Mouse (Mus musculus): ENCODE data around the gene Pnp2.
"Not testable (repeated sequence)": the region's sequence is repeated elsewhere in the genome, so short reads cannot be mapped to it uniquely, and the experiment has no call there.

Gene Pnp2

GRCm38 (mm10) chr14:50955942-50956508 lies at the start of gene Pnp2:
Gene Pnp2 (plus strand): TSS chr14:50955992.
- DNase-seq: peak; percentile 52 to 58

- DNase-seq: no peak
Observed at GRCm38 (mm10) chr14:50908126-50908525, 47.7 kb upstream of the Pnp2 start.

GRCm38 (mm10) chr14:50911356-50911755 lies 44.4 kb upstream of the Pnp2 start:
- DNase-seq: no peak

- not testable (repeated sequence) for DNase-seq
Observed at GRCm38 (mm10) chr14:50923437-50923836, 32.4 kb upstream of the Pnp2 start.

- DNase-seq: peak; percentile 95 to 97
Observed at GRCm38 (mm10) chr14:50924281-50925064, 31.3 kb upstream of the Pnp2 start, which contains the start of the genes Osgep and Apex1. Gene Osgep (minus strand): TSS chr14:50924893. Gene Apex1 (plus strand): TSS chr14:50924968.

- DNase-seq: peak in 1 of 2 experiments; percentile 15
Observed at GRCm38 (mm10) chr14:50925111-50925920, 30.5 kb upstream of the Pnp2 start.

GRCm38 (mm10) chr14:50927366-50927765 lies 28.4 kb upstream of the Pnp2 start:
- no peak for DNase-seq

- DNase-seq: no peak
Observed at GRCm38 (mm10) chr14:50929951-50930350, 25.8 kb upstream of the Pnp2 start.

- peak in 1 of 2 experiments; percentile 78 for DNase-seq
Observed at GRCm38 (mm10) chr14:50930377-50930753, 25.4 kb upstream of the Pnp2 start.

GRCm38 (mm10) chr14:50930754-50931492 lies 24.9 kb upstream of the Pnp2 start, which contains the start of the genes Pip4p1 and Pnp:
Gene Pip4p1 (minus strand): TSS chr14:50930856.
Gene Pnp (plus strand): TSS chr14:50931082.
- DNase-seq: peak; percentile 99

GRCm38 (mm10) chr14:50931493-50932020 lies 24.2 kb upstream of the Pnp2 start:
- DNase-seq: no peak

- DNase-seq: no peak
Observed at GRCm38 (mm10) chr14:50936649-50937048, 19.1 kb upstream of the Pnp2 start.

- no peak for DNase-seq
Observed at GRCm38 (mm10) chr14:50938119-50938908, 17.5 kb upstream of the Pnp2 start.

- no peak for DNase-seq
Observed at GRCm38 (mm10) chr14:50938940-50939339, 16.9 kb upstream of the Pnp2 start.

- DNase-seq: peak; percentile 89 to 94
Observed at GRCm38 (mm10) chr14:50943932-50944667, 11.7 kb upstream of the Pnp2 start, which contains the start of gene Gm49342. Gene Gm49342 (plus strand): TSS chr14:50944517.

- not testable (repeated sequence) for DNase-seq
Observed at GRCm38 (mm10) chr14:50944668-50945033, 11.1 kb upstream of the Pnp2 start.

GRCm38 (mm10) chr14:50945081-50945480 lies 10.7 kb upstream of the Pnp2 start:
- not testable (repeated sequence) for DNase-seq

GRCm38 (mm10) chr14:50945526-50945925 lies 10.3 kb upstream of the Pnp2 start:
- not testable (repeated sequence) for DNase-seq

- DNase-seq: no peak
Observed at GRCm38 (mm10) chr14:50955487-50955886, 305 bp upstream of the Pnp2 start.

- DNase-seq: not testable (repeated sequence)
Observed at GRCm38 (mm10) chr14:50956724-50957123, 932 bp downstream of the Pnp2 start.
